Mouse (Mus musculus) erythroblast, embryonic 14.5 days (primary cell): ENCODE results near the gene Noa1.

ENCODE experiments used
- GATA1 ChIP-seq: IDR thresholded peaks from 2 replicates; pipeline ENCODE4 v1.6.1; 2012; ENCODE audit warnings: low read length, inconsistent platforms, mixed read lengths
- TAL1 ChIP-seq: IDR thresholded peaks from 3 replicates; pipeline ENCODE4 v1.6.1; 2012; ENCODE audit warnings: low read length, inconsistent platforms, mixed read lengths

DNA sequence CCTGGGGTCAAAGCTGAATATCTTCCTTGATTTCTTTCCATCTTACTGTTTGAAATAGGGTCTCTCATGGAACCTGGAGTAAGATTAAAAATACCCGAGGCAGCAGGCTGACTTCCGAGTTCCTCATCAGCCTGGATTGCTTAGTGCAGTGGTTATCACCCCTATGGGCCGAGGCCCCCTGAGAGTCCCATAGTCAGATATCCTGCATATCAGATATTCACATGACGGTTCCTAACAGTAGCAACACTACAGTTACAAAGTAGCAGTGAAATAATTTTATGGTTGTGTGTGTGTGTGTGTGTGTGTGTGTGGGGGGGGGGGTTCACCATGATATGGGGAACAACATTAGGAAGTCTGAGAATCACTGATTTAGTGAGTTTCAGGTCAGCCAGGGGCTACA is 48.7 kb downstream of the Noa1 start:
- TF ChIP-seq TAL1: no peak
- no peak for TF ChIP-seq GATA1
